Mouse (Mus musculus) c-Kit-positive CD71-positive TER-119-negative erythroid progenitor cells, embryonic 14.5 days (primary cell): ENCODE measurements around the gene Strn.
"Not testable (repeated sequence)": the region's sequence is repeated elsewhere in the genome, so short reads cannot be mapped to it uniquely, and the experiment has no call there.

Source experiments
- DNase-seq: peaks from one replicate; pipeline ENCODE4 v3.0.0-alpha.2; 2013; ENCODE audit warnings: low read depth

Gene Strn

GRCm38 (mm10) chr17:78708422-78708821 lies 28.6 kb downstream of the Strn start:
- DNase-seq = no peak

- DNase-seq = no peak
Measured at GRCm38 (mm10) chr17:78702988-78703387, 34.0 kb downstream of the Strn start.

- DNase-seq = no peak
Measured at GRCm38 (mm10) chr17:78698965-78699364, 38.0 kb downstream of the Strn start.

GRCm38 (mm10) chr17:78697462-78697861 lies 39.5 kb downstream of the Strn start:
- DNase-seq = no peak

GRCm38 (mm10) chr17:78696922-78697321 lies 40.1 kb downstream of the Strn start:
- DNase-seq = no peak

- not testable (repeated sequence) for DNase-seq
Measured at GRCm38 (mm10) chr17:78689231-78689630, 47.8 kb downstream of the Strn start.

GRCm38 (mm10) chr17:78687971-78688370 lies 49.0 kb downstream of the Strn start:
- DNase-seq = no peak

GRCm38 (mm10) chr17:78685004-78685403 lies 52.0 kb downstream of the Strn start:
- DNase-seq = no peak

GRCm38 (mm10) chr17:78682351-78682750 lies 54.6 kb downstream of the Strn start:
- no peak for DNase-seq

- no peak for DNase-seq
Measured at GRCm38 (mm10) chr17:78679503-78679902, 57.5 kb downstream of the Strn start.

GRCm38 (mm10) chr17:78676813-78677212 lies 60.2 kb downstream of the Strn start:
- no peak for DNase-seq

- no peak for DNase-seq
Measured at GRCm38 (mm10) chr17:78664962-78665545, 71.9 kb downstream of the Strn start.

- no peak for DNase-seq
Measured at GRCm38 (mm10) chr17:78654841-78655240, 82.2 kb downstream of the Strn start.

- DNase-seq = no peak
Measured at GRCm38 (mm10) chr17:78643853-78644475, 93.0 kb downstream of the Strn start.

GRCm38 (mm10) chr17:78642259-78642658 lies 94.7 kb downstream of the Strn start:
- no peak for DNase-seq

GRCm38 (mm10) chr17:78640387-78640786 lies 96.6 kb downstream of the Strn start:
- no peak for DNase-seq

- no peak for DNase-seq
Measured at GRCm38 (mm10) chr17:78639099-78639498, 97.9 kb downstream of the Strn start.

- DNase-seq = no peak
Measured at GRCm38 (mm10) chr17:78637140-78637539, 99.9 kb downstream of the Strn start.

- DNase-seq = no peak
Measured at GRCm38 (mm10) chr17:78635616-78636015, 101.4 kb downstream of the Strn start.

- no peak for DNase-seq
Measured at GRCm38 (mm10) chr17:78624941-78625340, 112.1 kb downstream of the Strn start.

GRCm38 (mm10) chr17:78621863-78622262 lies 115.1 kb downstream of the Strn start:
- no peak for DNase-seq

GRCm38 (mm10) chr17:78620740-78621139 lies 116.3 kb downstream of the Strn start:
- DNase-seq = no peak

GRCm38 (mm10) chr17:78619981-78620380 lies 117.0 kb downstream of the Strn start:
- DNase-seq = no peak

GRCm38 (mm10) chr17:78618164-78618693 lies 118.8 kb downstream of the Strn start:
- no peak for DNase-seq
